Mouse (Mus musculus) urinary bladder, postnatal 25 days (tissue): Measurements from ENCODE around the gene Dbx2.

Experiments
- DNase-seq: peaks from one replicate; pipeline ENCODE4 v3.0.0; 2022; ENCODE audit warnings: low spot score

Dbx2 gene

DNA sequence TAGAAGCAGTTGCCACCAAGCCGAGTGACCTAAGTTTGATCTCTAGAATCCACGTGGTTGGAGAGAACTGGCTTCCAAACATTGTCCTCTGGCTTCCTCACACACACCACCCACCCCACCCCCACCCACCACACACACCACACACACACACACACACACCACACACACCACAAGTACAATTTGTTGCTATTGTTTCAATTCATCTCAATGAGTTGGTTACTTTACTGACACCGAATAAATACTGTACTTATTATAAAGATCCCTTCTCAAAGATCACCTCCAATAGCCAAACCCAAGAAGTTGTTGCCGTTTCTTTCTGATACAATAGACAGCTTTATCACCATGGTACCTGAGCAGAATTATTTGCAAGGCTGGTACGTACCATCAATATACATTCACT, at the start of gene Dbx2:
TSS of gene Dbx2 (minus strand) at position 101 of the 400 bp plus-strand sequence.
- no peak for DNase-seq

DNA sequence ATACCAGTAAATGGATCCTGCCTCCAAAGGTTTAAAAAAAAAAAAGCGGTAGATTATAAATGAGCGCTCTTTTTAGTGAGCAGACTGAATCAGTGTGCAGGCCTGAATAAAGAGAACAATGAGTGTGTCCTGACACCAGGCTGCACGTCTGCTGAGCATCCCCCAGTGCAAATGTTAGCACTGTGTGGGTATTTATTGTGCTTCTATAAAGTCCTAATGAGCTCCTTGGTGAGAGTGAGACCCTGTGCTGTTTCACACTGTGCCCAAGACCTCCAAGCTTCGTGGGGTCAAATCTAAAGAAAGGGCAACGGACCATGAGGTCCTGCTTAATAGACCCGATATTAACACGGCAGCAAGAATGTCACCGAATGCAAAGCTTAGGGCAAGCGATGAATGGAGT, 46.4 kb upstream of the Dbx2 start:
- DNase-seq: no peak

DNA sequence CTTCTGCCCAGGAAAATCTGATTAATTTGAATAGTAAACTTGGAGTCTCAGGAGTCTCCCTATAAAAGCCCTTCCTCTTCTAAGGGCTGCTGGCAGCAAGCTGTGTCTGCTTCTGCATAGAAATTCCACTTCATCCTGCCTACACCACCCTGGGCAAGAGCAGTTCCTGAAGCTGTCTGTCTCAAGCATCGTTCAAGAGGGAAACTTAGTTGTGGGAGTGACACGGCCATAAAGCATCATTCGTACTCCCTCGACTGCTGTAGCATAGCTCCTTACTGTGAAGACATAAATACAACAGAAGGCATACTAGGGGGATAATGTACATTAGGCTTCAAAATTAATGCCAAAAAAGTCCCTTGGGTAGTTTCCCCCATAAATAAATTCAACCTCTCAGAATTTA, 45.8 kb upstream of the Dbx2 start:
- DNase-seq: no peak

DNA sequence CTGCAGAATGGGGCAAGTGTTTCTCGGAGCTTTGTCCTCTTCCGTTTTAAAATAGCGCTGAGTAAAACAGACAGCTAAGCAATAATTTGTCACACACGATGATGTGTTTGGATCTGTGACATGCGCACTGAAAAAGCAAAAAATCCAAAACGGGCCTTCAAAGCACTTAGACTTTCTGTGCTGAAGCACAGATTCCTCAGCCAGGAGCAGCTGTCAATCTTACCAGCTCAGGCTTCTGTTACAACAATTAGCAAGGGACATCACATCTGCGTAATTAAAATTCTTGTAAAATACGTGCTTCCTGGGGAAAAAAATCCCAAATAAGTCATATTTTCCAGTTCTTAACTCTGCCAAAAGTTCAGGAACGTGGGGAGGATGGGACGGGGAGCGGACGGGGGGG, 43.6 kb upstream of the Dbx2 start:
- no peak for DNase-seq

DNA sequence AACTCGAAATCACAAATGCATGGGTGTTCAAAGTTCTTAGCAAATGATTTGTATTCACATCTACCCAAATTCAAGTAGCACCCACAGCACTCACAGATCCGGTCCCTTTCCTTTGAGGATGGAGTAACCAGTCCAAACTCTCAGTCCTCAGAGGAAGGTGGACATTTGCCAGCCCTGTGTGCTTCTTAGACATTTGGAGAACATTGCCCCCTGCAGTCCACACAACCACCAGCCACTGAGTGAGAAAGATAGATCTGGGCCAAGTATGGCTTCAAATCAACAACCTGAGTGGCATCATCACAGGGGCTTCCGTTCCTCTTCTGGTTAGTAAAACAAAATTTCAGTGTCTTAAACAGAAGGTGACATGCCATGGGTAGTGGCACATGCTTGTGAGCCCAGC, 38.0 kb upstream of the Dbx2 start:
- DNase-seq: no peak

DNA sequence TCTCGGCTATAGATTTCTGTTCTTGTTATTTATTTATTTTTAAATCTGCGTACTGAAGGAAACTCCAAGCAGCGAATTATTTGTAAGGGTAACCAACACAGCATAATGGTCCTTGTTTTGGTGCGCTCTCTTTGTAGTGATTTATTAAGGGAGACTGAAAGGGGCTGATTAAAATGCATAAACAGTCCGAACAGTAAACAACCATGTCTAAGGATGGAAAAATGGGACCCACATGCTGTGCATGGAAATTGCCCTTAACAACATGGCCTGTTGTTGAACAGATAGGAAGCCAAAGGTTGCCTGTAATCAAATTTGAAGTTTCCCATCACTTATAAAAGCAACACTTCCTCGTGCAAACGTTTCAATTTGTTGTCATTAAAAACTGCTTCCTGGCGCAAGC, 35.8 kb upstream of the Dbx2 start:
- no peak for DNase-seq

DNA sequence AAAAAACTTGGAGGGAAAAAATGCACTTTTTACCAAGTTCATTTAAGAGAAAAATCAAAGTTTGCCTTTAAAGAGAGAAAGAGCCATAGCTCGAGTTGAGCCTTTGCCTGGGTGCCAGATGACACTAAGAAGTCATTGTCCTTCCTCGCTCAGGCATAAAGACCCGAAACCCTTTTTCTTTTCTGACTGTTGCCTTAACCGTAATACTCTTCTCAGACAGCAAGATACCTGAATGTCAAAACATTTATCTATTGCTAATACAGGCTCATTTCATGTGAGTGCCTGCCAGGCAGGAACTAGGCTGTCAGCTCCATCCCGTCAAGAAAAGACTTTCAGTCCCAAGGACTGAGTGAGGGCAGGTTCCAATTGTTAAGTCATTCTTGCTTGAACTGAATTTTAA, 35.4 kb upstream of the Dbx2 start:
- DNase-seq: no peak

DNA sequence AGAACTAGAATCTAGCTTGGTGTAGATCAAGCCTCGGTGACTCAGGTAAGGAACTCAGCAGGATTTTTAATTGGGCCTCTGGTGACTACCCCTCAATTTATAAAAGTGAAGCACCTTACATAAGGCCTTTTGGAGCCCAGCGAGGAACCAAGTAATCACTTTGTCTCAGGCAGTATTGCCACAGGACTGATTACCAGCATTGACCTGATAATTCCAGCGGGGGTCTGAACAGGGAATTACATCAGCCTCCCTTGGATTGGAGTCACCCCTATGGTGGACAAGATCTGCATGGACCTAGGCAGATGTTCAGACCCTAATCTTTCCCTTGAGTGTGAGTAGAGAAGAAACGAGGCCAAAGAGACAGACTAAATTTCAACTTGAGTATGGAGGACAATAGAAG, 26.9 kb upstream of the Dbx2 start:
- no peak for DNase-seq

DNA sequence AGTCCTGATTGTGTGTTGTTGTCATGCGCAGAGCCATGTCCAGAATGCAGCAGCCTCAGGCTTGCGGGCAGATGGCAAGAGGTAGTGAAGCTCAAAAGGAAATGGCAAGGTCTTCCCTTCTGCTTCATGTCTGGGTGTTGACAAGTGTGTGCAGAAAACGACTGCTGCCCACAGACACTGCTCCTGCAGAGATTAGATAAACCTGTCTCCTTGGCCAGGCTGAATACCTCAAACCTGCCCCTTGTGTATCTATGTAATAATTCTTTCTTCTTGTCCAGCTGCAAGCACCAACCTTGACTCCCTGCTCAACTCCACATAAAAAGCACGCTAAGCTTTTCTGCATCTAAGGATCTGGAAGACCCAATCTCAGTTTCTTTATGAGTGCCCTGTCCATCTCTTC, 19.9 kb upstream of the Dbx2 start:
- DNase-seq: no peak

DNA sequence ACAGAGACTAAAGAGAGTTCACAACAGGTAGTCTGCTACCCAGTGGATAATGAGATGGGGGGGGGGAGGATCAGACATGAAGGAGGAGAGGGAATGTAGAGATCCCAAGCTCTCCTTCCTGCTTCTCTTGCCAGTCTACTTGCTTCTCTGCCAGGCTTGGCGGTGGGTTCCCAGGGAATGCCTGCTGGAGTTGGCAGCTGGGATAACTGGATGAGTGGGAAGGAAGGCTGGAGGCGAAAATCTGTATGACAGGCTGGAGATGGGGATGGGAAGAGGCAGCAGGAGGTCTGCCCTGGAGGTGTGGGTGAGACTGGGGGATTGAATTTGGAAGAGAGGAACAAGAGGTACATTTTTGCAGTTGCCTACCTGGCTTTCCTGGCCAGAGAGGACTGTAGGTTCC, 19.4 kb upstream of the Dbx2 start:
- no peak for DNase-seq

DNA sequence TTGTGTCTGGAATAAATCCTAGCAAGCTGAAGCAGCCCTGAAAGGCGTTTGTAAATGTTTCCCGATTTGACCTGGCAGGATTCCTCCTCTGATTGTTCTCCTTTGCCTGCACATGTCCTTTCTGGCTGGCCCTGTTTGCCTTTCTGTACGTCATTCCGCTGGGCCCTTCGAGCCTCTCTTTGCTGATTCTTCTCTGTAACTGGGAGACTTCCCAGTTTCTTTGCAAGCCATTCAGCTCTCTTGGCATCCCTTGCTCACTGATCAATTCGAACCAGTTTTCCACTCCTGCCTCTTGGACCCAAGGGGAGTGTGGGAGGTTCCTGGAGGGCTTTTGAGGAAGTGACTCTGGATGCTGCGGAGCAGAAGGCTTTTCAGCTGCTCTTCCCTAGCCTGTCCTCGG, 11.4 kb upstream of the Dbx2 start:
- no peak for DNase-seq

DNA sequence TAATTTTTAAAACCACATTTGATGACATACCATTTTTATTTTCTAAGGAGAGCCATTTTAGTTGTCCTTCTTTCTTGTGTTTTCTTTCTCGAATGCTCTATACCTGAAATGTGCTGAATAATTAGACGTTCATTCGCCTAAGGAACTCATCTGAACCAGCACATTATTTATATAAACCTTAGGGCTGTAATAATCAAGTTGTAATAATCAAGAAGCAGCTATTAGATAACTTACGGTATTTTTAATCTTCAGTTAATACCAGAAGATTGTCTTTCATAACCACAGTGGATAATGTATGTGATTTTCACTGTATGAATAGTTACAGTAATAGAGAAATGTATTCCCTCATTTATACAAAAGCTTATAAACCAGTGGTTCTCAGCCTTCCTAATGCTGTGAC, 9.2 kb upstream of the Dbx2 start:
- DNase-seq: no peak

DNA sequence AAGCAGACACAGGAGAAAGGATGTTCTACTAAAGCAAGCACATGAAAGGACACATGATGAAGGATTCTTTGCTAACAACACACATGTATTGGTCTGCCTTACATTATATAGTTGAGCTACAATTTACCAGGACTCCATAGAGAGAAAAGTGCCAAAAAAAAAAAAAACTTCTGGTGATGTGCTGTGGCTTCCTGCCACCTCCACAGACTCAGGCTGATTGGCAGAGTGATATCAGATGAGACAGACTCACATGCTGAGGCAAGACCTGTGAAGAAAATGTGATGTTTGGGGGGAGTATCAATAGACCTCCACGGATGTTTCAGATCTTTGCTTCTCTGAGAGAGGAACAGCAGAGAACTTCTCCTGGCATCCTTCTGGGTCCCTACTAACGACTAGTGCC, 6.0 kb upstream of the Dbx2 start:
- no peak for DNase-seq

DNA sequence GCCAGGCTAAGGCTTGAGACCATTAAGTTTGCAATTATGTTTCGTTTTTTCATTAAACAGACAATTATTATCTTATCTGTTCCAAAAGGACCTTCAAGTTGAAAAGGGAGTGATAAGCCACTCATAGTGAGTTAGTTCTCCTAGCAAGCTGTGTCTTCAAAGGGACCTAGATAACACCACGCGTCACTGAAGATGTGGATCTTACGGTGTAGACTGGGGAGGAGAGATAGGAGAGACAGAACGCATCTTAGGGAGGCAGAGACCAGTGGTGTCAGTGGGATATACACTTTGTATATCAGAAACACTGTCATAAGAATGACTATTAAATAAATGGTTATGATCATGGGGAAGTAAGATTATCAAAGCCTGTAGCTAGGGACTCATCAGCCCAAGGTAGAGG, 4.6 kb upstream of the Dbx2 start:
- no peak for DNase-seq

DNA sequence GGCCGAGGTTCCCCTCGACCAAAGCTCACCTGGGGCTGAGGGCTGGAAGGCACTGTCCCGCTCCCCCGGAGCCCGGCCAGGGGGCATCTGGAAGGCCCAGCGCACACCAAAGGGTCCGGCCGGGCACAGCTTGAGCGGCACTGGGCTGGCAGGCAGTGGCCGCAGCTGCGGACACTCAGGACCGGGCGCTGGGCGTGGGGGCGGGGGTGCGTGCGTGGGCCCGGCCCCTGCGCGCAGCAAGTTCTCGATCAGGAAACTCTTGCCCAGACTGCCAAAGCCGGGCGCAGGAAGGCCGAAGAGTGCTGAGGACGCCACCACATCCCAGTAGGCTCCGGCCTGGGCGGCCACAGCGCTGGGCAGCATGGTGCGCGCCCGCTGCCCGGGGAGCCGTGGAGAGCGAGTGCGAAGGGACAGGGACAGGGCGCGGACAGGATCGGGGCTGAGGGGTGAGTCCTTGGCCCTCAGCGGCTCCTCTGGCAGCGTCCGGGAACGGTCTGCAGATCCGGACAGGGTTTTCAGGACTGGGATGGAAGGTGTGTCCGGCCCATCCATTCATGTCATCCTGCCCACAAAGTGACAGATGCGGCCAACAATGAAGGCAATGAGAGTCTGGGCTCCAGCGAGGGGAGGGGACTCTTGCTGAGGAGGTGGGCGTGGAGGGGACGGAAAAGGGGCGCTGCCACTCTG, 1.4 kb downstream of the Dbx2 start:
- peak; percentile 4 for DNase-seq

DNA sequence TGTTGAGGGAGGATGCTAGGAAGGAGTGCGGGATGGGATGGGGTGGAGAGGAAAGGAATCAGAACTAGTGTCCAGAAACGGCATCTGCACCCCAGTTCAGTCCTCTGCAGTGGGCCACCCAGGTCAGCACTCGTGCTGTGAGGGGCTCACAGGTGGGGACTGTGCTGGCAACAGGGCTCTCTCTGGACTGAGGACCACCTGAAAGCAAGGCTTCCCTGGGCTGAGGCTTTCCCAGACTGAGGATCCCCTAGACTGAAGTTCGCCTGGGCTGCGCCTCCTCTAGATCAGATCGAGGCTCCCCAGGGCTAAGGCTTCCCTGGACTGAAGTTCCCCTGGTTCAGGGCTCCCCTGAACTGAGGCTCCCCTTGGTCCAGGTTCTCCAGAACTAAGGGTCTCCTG, 1.9 kb downstream of the Dbx2 start:
- no peak for DNase-seq

DNA sequence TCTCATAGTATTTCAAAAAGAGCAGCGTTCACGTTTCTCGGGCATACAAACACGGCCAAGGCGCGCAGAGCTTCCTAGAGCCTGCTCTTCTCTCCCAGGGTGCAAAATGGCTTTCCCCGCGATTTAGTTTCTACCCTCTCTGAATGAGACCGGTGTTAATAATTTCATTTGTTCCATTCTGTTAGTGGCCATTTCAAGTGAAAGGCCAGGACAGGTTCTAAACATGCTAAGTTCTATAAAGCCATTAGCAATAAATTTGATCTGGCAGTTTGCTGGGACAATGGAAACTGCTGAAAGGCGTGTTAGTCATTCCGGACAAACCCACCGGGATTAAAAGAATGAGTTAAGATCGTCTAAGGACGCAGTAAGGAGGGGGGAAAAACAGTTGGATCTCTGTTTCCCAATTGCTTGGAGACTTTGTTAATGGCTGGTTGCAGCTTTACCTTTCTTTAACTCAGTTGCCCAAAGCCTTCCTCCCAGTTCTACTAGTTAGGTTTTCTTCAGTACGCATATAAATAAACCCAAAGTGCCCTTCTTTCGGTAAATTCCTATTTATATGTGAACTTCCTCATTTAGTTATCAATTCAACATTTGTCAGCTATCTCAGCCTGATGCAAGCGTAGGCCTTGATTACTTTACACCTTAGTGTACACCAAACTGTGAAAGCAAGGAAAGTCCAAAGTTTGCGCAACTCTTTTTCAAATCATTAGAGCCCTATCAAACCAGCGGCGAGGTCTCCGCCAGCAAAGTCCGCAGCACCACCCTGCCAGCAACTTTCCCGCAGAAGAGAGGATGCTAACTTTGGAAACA, 2.7 kb downstream of the Dbx2 start:
- no peak for DNase-seq

DNA sequence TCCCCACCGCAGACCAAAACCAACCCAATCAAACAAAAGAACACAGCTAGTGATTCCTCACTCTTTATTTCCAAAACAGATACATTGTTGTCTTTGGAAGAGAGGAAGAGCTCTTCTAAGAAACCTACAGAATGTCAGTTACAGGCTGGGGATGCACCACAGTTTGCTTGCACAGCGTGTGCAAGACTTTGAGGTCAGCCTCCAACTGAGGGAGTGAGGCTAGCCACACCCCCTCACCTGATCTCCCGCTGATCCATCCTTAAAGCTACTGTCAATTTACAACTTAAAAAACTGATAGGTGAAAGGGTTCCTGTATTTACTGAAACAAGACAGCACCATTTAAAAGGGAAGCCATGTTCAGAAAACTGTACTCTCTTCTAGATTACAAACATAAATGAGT, 3.9 kb downstream of the Dbx2 start:
- DNase-seq: no peak

DNA sequence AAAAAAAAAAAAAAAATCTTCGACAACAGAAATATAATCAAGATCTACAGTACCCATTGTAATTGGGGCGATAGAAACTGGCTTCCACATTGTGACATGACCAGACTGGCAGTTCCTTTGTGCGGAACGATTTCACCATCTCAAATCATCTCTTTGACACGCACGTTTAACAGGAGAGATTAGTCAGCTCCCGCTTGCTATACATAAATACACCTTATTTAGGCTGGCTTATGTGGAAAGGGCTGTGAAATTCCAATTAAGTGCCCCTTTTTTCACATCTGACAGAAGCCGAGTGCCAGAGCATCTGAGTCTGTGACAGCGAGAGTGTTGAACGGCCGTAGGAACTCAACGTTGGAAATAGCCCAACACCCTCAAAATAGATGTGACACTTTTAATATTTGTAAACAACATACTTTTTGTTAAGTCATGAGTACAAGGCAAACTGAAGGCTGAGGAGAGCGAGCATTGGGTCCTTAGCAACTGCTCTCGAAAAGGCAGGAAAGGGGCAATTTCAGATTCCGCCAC, 12.2 kb downstream of the Dbx2 start:
- no peak for DNase-seq

DNA sequence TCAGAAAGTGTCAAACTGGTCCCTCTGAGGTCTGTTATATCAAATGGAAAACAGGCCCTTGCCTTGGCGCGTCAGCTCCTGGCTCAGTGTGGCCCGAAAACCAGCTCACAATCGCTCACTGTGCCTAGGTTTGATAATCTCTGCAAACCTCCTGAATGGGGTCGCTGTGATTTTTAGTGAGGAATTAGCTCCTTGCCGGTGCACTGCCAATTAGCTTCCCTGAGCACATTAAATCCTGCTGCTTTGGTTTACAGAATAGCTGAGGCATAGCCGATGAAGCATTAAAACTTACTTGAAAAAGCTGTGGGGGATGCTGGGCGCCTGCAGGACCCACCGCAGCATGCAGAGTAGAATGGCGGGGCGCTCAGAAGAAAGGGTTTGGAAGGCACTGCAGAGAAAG, 15.4 kb downstream of the Dbx2 start:
- DNase-seq: no peak

DNA sequence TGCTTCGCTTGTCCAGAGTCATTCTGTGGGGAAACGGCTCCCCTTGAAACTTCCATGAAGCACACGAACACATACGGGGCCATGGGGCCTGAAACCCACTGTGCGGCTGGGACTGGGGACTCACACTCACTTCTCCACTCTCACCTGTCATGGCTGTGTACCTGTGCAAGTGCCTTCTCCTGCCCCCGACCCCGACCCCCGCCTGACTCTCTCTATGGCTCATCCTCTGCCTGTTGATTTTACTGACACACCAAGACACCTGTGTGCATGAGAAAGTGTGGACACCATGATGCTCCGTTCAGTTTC, 16.0 kb downstream of the Dbx2 start:
- no peak for DNase-seq

DNA sequence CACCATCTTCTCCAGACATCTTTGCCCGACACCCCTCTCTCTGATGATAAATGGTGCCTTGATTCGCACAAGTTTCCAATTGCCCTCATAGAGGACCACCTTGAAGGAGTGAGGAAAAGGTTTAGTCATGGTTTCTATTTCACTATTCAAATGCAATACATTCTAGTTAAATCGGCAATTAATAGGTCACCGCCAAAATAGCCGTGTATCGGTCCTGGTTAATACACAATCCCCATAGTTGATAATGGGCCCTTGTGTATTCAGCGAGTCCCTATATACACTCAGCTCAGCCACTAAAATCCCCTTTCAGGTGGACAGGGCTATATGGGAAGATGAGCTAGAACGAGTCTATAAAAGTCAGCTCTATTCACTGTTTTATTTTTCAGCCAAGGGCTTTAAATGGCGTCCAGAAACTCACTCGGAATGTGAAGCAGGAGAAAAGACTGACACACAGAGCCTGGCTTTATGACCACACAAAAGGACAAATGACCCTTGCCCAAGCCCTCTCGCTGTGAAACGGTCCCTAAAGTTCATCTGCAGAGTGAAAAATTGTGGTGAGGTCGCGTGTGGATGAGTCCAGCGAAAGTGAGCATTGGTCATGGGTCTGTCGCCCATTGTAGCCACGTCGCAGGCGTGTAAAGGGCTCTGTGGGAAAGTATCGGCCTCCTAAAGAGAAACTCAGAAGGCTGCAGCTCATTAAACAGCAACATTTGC, 16.5 kb downstream of the Dbx2 start:
- no peak for DNase-seq

DNA sequence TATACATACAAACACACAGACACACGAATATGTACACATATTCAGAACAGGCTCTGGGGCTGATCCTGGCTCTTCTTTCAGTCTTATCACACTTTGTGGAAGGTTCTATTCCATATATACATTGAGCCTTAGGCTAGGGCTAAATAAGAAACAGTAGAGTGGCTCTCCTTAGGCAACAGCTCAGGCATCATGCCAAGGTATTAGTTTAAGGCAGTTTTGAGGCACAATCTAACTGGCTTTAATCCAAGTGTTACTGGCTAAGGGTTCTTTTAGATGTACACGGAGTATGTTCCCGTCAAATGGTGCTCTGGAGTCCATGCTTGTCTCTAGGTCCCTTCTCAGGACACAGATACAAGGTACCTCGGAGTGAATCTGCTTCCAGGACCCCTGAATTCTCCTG, 31.4 kb downstream of the Dbx2 start:
- DNase-seq: no peak
